Mouse (Mus musculus) testis, postnatal 14 days (tissue): ENCODE measurements at regions not wholly inside any gene's neighbourhood (a gene's known extent, or its start where the extent isn't known, plus 50 kb on each side); places are given as distances from the start of the nearest gene placed in this dataset.
A peak's percentile ranks its signal among the peaks of the same experiment; 100 is the strongest.

ENCODE experiments used
- DNase-seq: peaks from one replicate; pipeline ENCODE4 v3.0.0; 2021; ENCODE audit warnings: low spot score

GRCm38 (mm10) chrX:12888708-12889481 lies 127.0 kb upstream of the Med14 start:
- no peak for DNase-seq

- no peak for DNase-seq
Observed at GRCm38 (mm10) chrX:12888010-12888707, 126.3 kb upstream of the Med14 start.

- DNase-seq = no peak
Observed at GRCm38 (mm10) chrX:12887516-12887915, 125.6 kb upstream of the Med14 start.

GRCm38 (mm10) chrX:12886160-12887048 lies 124.5 kb upstream of the Med14 start:
- no peak for DNase-seq

GRCm38 (mm10) chrX:12879233-12879632 lies 117.4 kb upstream of the Med14 start:
- no peak for DNase-seq

GRCm38 (mm10) chrX:12877506-12877905 lies 115.6 kb upstream of the Med14 start:
- no peak for DNase-seq

- DNase-seq = peak; percentile 62
Observed at GRCm38 (mm10) chrX:12873698-12874144, 111.8 kb upstream of the Med14 start.

- DNase-seq = no peak
Observed at GRCm38 (mm10) chrX:12873230-12873629, 111.4 kb upstream of the Med14 start.

GRCm38 (mm10) chrX:12866885-12867498 lies 105.1 kb upstream of the Med14 start:
- DNase-seq = no peak

GRCm38 (mm10) chrX:12866176-12866575 lies 104.3 kb upstream of the Med14 start:
- no peak for DNase-seq

- DNase-seq = no peak
Observed at GRCm38 (mm10) chrX:12860168-12860567, 98.3 kb upstream of the Med14 start.

GRCm38 (mm10) chrX:12858757-12859156 lies 96.9 kb upstream of the Med14 start:
- no peak for DNase-seq

- DNase-seq = peak; percentile 17
Observed at GRCm38 (mm10) chrX:12857881-12858755, 96.2 kb upstream of the Med14 start.

- no peak for DNase-seq
Observed at GRCm38 (mm10) chrX:12855425-12855824, 93.6 kb upstream of the Med14 start.

GRCm38 (mm10) chrX:12851684-12852083 lies 89.8 kb upstream of the Med14 start:
- DNase-seq = no peak

- no peak for DNase-seq
Observed at GRCm38 (mm10) chrX:12844431-12844830, 82.6 kb upstream of the Med14 start.

GRCm38 (mm10) chrX:12841021-12841325 lies 79.1 kb upstream of the Med14 start:
- DNase-seq = no peak

GRCm38 (mm10) chrX:12840160-12841020 lies 78.5 kb upstream of the Med14 start:
- peak; percentile 74 for DNase-seq

GRCm38 (mm10) chrX:12839406-12840159 lies 77.7 kb upstream of the Med14 start:
- DNase-seq = peak; percentile 27
